In genomic region chr1:63953229-63953883, GRCm38 (mm10) we compare ENCODE assay signal across 8 mouse cellular contexts.
DNase-seq lines count a peak whose midpoint lies in the region; ATAC-seq and TF ChIP-seq lines count a peak whose summit lies in the region.

No protein-coding gene starts in this region.

- H3K27me3 ChIP-seq in C2C12 (ENCODE audit: control insufficient read depth, insufficient read depth, insufficient read length) = no peaks in the 10 kb centered on the region
- no peaks in the 10 kb centered on the region for H3K27me3 ChIP-seq in embryonic facial prominence, embryonic 15.5 days
- H3K27me3 ChIP-seq in lung, embryonic 15.5 days = no peaks in the 10 kb centered on the region

- H3K36me3 ChIP-seq in C2C12 (ENCODE audit: control insufficient read depth, insufficient read depth) = no peaks in the 10 kb centered on the region
- no peaks in the 10 kb centered on the region for H3K36me3 ChIP-seq in embryonic facial prominence, embryonic 15.5 days
- H3K36me3 ChIP-seq in lung, embryonic 15.5 days = no peaks in the 10 kb centered on the region

- no peaks in the 10 kb centered on the region for H3K79me2 ChIP-seq in C2C12 (ENCODE audit: control insufficient read depth, insufficient read depth)

- H3K27ac ChIP-seq in embryonic facial prominence, embryonic 15.5 days (replicated peaks) = no peak overlapping the region
- H3K27ac ChIP-seq in lung, embryonic 15.5 days = no peak overlapping the region

- no peaks in the 10 kb centered on the region for H3K4me1 ChIP-seq in embryonic facial prominence, embryonic 15.5 days
- H3K4me1 ChIP-seq in lung, embryonic 15.5 days = peaks cover 4% of the 10 kb centered on the region; the same call in 1 of the 2 replicates

- no peaks in the 10 kb centered on the region for H3K9me3 ChIP-seq in embryonic facial prominence, embryonic 15.5 days (replicated peaks)
- H3K9me3 ChIP-seq in lung, embryonic 15.5 days = no peaks in the 10 kb centered on the region

- DNase-seq in adrenal gland, adult 2 months = peak; percentile 63
- peak; percentile 53 to 62 for DNase-seq in heart, postnatal 14 days
- DNase-seq in kidney, postnatal 4 days = peak; percentile 71 to 79
- DNase-seq in retina, postnatal 1 day = peak; percentile 39
- peak; percentile 56 for DNase-seq in urinary bladder, postnatal 14 days (ENCODE audit: low spot score)

- WGBS in embryonic facial prominence, embryonic 15.5 days = 50% methylated on average over 18 of the region's 18 CpGs
- WGBS in lung, embryonic 15.5 days = 47% methylated on average over 17 of the region's 18 CpGs

- H3K4me2 ChIP-seq in embryonic facial prominence, embryonic 15.5 days (replicated peaks) = no peak overlapping the region
- H3K4me2 ChIP-seq in lung, embryonic 15.5 days = peak overlapping the region; percentile 22; the same call in 1 of the 2 replicates

- H3K4me3 ChIP-seq in C2C12 (ENCODE audit: insufficient read depth, poor library complexity, severe bottlenecking) = no peak overlapping the region
- H3K4me3 ChIP-seq in embryonic facial prominence, embryonic 15.5 days (replicated peaks) = no peak overlapping the region
- H3K4me3 ChIP-seq in lung, embryonic 15.5 days = no peak overlapping the region

- H3K9ac ChIP-seq in embryonic facial prominence, embryonic 15.5 days = no peak overlapping the region
- H3K9ac ChIP-seq in lung, embryonic 15.5 days = no peak overlapping the region

- peak; percentile 16 for TF ChIP-seq CTCF in C2C12 (IDR thresholded peaks at IDR 0.05; ENCODE audit: control insufficient read depth, insufficient read depth, insufficient read length)

- peak; percentile 79 for ATAC-seq in embryonic facial prominence, embryonic 15.5 days (ENCODE audit: insufficient number of reproducible peaks, low FRiP score, low TSS enrichment, low read depth)
- no peak for ATAC-seq in lung, embryonic 15.5 days (ENCODE audit: borderline replicate concordance, extremely low read depth, low FRiP score, low TSS enrichment)

- intact Hi-C loops in heart, postnatal 14 days (cut with DNase I) = loop anchor here (1.0 to 10.0 kb wide), 8 partner anchors 69 to 495 kb away; no protein-coding TSS in a partner anchor

- H3ac ChIP-seq in C2C12 (ENCODE audit: control insufficient read depth, insufficient read length, low read depth) = no peak overlapping the region

- H3K79me3 ChIP-seq in C2C12 (ENCODE audit: low read depth) = no peaks in the 10 kb centered on the region

TF ChIP-seq in C2C12, 6 proteins besides CTCF, POLR2A, EP300 and RAD21:
- TF ChIP-seq USF1 (IDR thresholded peaks at IDR 0.05; ENCODE audit: low read depth) = no peak
